Mouse (Mus musculus) retina, postnatal 1 day (tissue): Measurements from ENCODE around the gene Synrg.

ENCODE experiments used
- DNase-seq: peaks from one replicate; pipeline ENCODE4 v3.0.0-alpha.2; 2012

The Synrg gene

GRCm38 (mm10) chr11:83963991-83964921 is at the start of gene Synrg:
Gene Synrg, plus strand, starts transcription at chr11:83964428.
- DNase-seq, result peak; percentile 93

- no peak for DNase-seq
Observed at GRCm38 (mm10) chr11:83914501-83914900, 49.7 kb upstream of the Synrg start.

- DNase-seq, result no peak
Observed at GRCm38 (mm10) chr11:83922600-83922999, 41.6 kb upstream of the Synrg start.

GRCm38 (mm10) chr11:83927097-83927496 is 37.1 kb upstream of the Synrg start:
- no peak for DNase-seq

- DNase-seq, result no peak
Observed at GRCm38 (mm10) chr11:83932506-83933106, 31.6 kb upstream of the Synrg start.

- no peak for DNase-seq
Observed at GRCm38 (mm10) chr11:83933376-83933775, 30.9 kb upstream of the Synrg start.

GRCm38 (mm10) chr11:83935986-83936665 is 28.1 kb upstream of the Synrg start:
- peak; percentile 84 for DNase-seq

GRCm38 (mm10) chr11:83938556-83938955 is 25.7 kb upstream of the Synrg start:
- DNase-seq, result no peak

- peak; percentile 94 for DNase-seq
Observed at GRCm38 (mm10) chr11:83941950-83942840, 22.0 kb upstream of the Synrg start, which contains the start of gene Ddx52. Gene Ddx52, plus strand, starts transcription at chr11:83942062.

GRCm38 (mm10) chr11:83956822-83957221 is 7.4 kb upstream of the Synrg start:
- no peak for DNase-seq

- no peak for DNase-seq
Observed at GRCm38 (mm10) chr11:83961983-83962382, 2.2 kb upstream of the Synrg start.

- DNase-seq, result peak; percentile 51
Observed at GRCm38 (mm10) chr11:83967436-83968204, 3.4 kb downstream of the Synrg start.

- no peak for DNase-seq
Observed at GRCm38 (mm10) chr11:83968205-83968575, 4.0 kb downstream of the Synrg start.

GRCm38 (mm10) chr11:83969040-83969439 is 4.8 kb downstream of the Synrg start:
- DNase-seq, result no peak

GRCm38 (mm10) chr11:83974561-83975346 is 10.5 kb downstream of the Synrg start:
- DNase-seq, result no peak

GRCm38 (mm10) chr11:83975488-83975887 is 11.3 kb downstream of the Synrg start:
- no peak for DNase-seq

GRCm38 (mm10) chr11:83976236-83976977 is 12.2 kb downstream of the Synrg start:
- DNase-seq, result no peak

- no peak for DNase-seq
Observed at GRCm38 (mm10) chr11:83977810-83978209, 13.6 kb downstream of the Synrg start.

GRCm38 (mm10) chr11:83979992-83980391 is 15.8 kb downstream of the Synrg start:
- no peak for DNase-seq

GRCm38 (mm10) chr11:83981338-83981737 is 17.1 kb downstream of the Synrg start:
- DNase-seq, result no peak
